Mouse (Mus musculus) G1E (cell line): Measurements from ENCODE around the gene Gm13271. TPM values are rescaled to one million over a fixed set of nuclear protein-coding genes. Genes with fewer than 3 reads are reported as not detected.
"Not testable (repeated sequence)": the region's sequence is repeated elsewhere in the genome, so short reads cannot be mapped to it uniquely, and the experiment has no call there.

Experiments used
- ATAC-seq: 2 replicates; pipeline ENCODE4 v1.8.0; 2016; ENCODE audit warnings: mild to moderate bottlenecking; ENCODE audit not compliant: insufficient number of reproducible peaks, poor library complexity, low FRiP score, severe bottlenecking; ENCODE audit errors: extremely low read depth
- DNase-seq: peaks from one replicate; pipeline ENCODE4 v3.0.0; 2012; ENCODE audit warnings: low spot score
- H3K27me3 ChIP-seq: 2 replicates; pipeline ENCODE4 v1.6.1; 2012; ENCODE audit warnings: mild to moderate bottlenecking, low read length, inconsistent platforms; ENCODE audit not compliant: insufficient read depth
- H3K36me3 ChIP-seq: replicated peaks from 2 replicates; pipeline ENCODE3; 2012; ENCODE audit warnings: mild to moderate bottlenecking, inconsistent platforms
- H3K4me1 ChIP-seq: 2 replicates; pipeline ENCODE4 v1.6.1; 2012; ENCODE audit warnings: low read depth, low read length, inconsistent platforms, mixed read lengths; ENCODE audit not compliant: insufficient read depth
- H3K4me3 ChIP-seq: 2 replicates; pipeline ENCODE4 v1.5.1; 2012; ENCODE audit warnings: low read depth, mild to moderate bottlenecking, inconsistent platforms, low read length, moderate library complexity, mixed read lengths
- H3K9me3 ChIP-seq: replicated peaks from 2 replicates; pipeline ENCODE4 v1.6.1; 2012; ENCODE audit warnings: inconsistent platforms
- polyA plus RNA-seq: library from polyadenylated mRNA; stranded (reverse); fragments of >175 nt; gene quantifications from 2 replicates; pipeline ENCODE4 v1.2.3, GENCODE M21; 2012
- total RNA-seq, 2 experiments: library from RNA; stranded (forward) in 1 of 2; stranded (reverse) in 1 of 2; fragments of 200-1000 nt in 1 of 2; fragments of >200 nt in 1 of 2; fragmentation: Nextera tagmentation in 1 of 2; gene quantifications; 2 replicates each; pipeline ENCODE4 v1.2.3; 2014 to 2017

Gene Gm13271
- total and polyA plus RNA-seq, 3 experiments, result not detected

DNA sequence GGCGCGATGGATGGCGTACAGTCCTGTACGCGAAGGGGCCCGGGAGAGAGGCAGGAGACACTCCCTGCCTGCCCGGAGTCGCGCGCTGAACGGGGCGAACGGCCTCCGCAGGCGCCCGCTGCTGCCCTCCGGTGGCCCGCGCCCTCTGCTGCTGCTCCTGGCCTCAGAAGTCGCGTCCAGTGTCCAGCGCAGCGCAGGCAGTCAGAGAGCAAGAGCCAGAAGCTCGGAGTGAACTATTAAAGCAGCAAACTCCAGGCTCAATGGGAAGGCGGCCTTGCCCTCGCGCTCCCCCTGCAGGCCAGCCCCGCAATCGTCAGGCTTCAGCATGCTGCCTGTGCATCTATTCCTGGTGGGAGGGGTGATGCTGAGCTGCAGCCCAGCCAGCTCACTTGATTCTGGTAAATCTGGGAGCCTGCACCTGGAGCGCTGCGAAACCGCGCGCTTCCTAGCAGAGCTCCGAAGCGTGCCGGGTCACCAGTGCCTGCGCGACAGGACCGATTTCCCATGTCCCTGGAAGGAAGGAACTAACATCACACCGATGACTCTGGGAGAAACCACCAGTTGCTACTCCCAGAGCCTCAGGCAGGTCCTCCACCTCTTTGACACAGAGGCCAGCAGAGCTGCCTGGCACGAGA is 8.8 kb downstream of the Gm13271 start:
- DNase-seq, result not testable (repeated sequence)

GRCm38 (mm10) chr4:88773534-88773933 is 18.9 kb downstream of the Gm13271 start, which contains the start of gene Gm13290:
TSS of gene Gm13290 (plus strand) at chr4:88773834.
- not testable (repeated sequence) for DNase-seq, ATAC-seq, H3K4me3 ChIP-seq

More for the DNA sequence above, 8.8 kb downstream of the Gm13271 start:
- H3K9me3 ChIP-seq, H3K4me1 ChIP-seq, H3K4me3 ChIP-seq, H3K36me3 ChIP-seq, H3K27me3 ChIP-seq, ATAC-seq: not testable (repeated sequence)

GRCm38 (mm10) chr4:88776622-88777021 is 22.0 kb downstream of the Gm13271 start, which contains the start of gene Gm13289:
TSS of gene Gm13289 (plus strand) at chr4:88776922.
- H3K9me3 ChIP-seq, DNase-seq, H3K27me3 ChIP-seq, H3K4me3 ChIP-seq, H3K36me3 ChIP-seq, ATAC-seq, H3K4me1 ChIP-seq: not testable (repeated sequence)

More at GRCm38 (mm10) chr4:88773534-88773933, 18.9 kb downstream of the Gm13271 start, which contains the start of gene Gm13290:
- H3K27me3 ChIP-seq, H3K9me3 ChIP-seq, H3K4me1 ChIP-seq, H3K36me3 ChIP-seq: not testable (repeated sequence)

- not testable (repeated sequence) for H3K4me1 ChIP-seq, H3K4me3 ChIP-seq, H3K9me3 ChIP-seq, H3K27me3 ChIP-seq, H3K36me3 ChIP-seq, ATAC-seq, DNase-seq
Measured at GRCm38 (mm10) chr4:88779550-88779949, 24.9 kb downstream of the Gm13271 start, which contains the start of gene Gm13272. TSS of gene Gm13272 (plus strand) at chr4:88779850.

DNA sequence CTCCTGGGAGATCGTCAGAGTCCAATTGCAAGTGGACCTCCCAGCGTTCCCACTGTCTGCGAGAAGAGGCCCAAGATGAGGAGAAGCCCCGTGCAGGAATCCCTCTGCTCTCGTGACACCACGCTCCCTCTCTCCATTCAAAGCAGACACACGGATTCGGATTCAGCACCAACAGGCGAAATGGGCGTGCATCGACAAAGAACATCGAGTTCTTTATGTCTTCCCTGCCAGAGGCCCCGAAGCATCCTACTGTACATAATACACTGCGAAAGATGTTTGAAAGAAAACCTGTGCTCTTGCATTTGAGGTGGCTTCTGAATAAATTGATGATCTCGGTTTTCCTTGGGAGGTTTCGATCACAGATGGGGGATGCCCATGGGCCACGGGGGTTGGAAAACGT is 25.7 kb downstream of the Gm13271 start:
- H3K4me3 ChIP-seq, ATAC-seq, H3K9me3 ChIP-seq, DNase-seq, H3K36me3 ChIP-seq, H3K27me3 ChIP-seq, H3K4me1 ChIP-seq: not testable (repeated sequence)

DNA sequence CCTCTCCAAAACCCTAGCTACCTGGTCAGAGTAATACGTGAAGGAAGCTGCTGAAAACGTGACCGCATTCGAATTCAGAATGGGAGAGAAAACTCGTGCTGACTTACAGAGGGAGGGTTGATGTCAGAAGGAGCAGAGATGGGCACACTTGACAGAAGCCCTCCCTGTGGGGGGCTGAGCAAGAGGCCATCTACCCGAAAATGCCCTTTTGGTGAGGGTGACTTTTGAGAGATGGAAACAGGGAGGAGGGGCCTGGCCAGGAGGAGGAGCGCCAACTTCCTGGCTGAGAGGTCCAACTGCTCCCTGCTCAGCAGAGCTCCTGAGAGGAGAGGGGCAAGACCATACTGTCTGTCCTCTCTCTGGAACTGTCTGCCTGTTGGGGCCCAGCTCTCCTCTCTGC is 27.2 kb downstream of the Gm13271 start, which contains the start of gene Ifnz:
Gene Ifnz (plus strand): TSS at position 301 of the 400 bp plus-strand sequence.
- not testable (repeated sequence) for H3K4me3 ChIP-seq, H3K36me3 ChIP-seq, H3K9me3 ChIP-seq, ATAC-seq, H3K27me3 ChIP-seq, DNase-seq, H3K4me1 ChIP-seq

DNA sequence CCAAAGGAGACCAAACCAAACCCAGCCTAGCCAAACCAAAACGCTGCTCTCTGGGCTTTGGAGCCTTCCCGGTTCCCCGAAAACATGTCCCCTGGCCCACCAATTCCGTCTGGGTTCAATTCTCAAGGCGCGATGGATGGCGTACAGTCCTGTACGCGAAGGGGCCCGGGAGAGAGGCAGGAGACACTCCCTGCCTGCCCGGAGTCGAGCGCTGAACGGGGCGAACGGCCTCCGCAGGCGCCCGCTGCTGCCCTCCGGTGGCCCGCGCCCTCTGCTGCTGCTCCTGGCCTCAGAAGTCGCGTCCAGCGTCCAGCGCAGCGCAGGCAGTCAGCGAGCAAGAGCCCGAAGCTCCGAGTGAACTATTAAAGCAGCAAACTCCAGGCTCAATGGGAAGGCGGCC is 27.7 kb downstream of the Gm13271 start:
- not testable (repeated sequence) for H3K36me3 ChIP-seq, DNase-seq, ATAC-seq, H3K27me3 ChIP-seq, H3K9me3 ChIP-seq, H3K4me3 ChIP-seq, H3K4me1 ChIP-seq

- H3K36me3 ChIP-seq, H3K9me3 ChIP-seq, H3K4me3 ChIP-seq, H3K27me3 ChIP-seq, DNase-seq, ATAC-seq, H3K4me1 ChIP-seq: not testable (repeated sequence)
Measured at GRCm38 (mm10) chr4:88785409-88785808, 30.7 kb downstream of the Gm13271 start, which contains the start of gene Gm13276. TSS of gene Gm13276 (plus strand) at chr4:88785709.

GRCm38 (mm10) chr4:88788402-88788801 is 33.7 kb downstream of the Gm13271 start, which contains the start of gene Gm13277:
TSS of gene Gm13277 (plus strand) at chr4:88788632.
- not testable (repeated sequence) for H3K9me3 ChIP-seq, DNase-seq, H3K36me3 ChIP-seq, H3K27me3 ChIP-seq, H3K4me1 ChIP-seq, H3K4me3 ChIP-seq, ATAC-seq

DNA sequence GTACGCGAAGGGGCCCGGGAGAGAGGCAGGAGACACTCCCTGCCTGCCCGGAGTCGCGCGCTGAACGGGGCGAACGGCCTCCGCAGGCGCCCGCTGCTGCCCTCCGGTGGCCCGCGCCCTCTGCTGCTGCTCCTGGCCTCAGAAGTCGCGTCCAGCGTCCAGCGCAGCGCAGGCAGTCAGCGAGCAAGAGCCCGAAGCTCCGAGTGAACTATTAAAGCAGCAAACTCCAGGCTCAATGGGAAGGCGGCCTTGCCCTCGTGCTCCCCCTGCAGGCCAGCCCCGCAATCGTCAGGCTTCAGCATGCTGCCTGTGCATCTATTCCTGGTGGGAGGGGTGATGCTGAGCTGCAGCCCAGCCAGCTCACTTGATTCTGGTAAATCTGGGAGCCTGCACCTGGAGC is 36.6 kb downstream of the Gm13271 start, which contains the start of gene Gm13278:
Gene Gm13278 (plus strand): TSS at position 301 of the 400 bp plus-strand sequence.
- H3K4me3 ChIP-seq, DNase-seq, H3K27me3 ChIP-seq, H3K36me3 ChIP-seq, ATAC-seq, H3K9me3 ChIP-seq, H3K4me1 ChIP-seq: not testable (repeated sequence)

DNA sequence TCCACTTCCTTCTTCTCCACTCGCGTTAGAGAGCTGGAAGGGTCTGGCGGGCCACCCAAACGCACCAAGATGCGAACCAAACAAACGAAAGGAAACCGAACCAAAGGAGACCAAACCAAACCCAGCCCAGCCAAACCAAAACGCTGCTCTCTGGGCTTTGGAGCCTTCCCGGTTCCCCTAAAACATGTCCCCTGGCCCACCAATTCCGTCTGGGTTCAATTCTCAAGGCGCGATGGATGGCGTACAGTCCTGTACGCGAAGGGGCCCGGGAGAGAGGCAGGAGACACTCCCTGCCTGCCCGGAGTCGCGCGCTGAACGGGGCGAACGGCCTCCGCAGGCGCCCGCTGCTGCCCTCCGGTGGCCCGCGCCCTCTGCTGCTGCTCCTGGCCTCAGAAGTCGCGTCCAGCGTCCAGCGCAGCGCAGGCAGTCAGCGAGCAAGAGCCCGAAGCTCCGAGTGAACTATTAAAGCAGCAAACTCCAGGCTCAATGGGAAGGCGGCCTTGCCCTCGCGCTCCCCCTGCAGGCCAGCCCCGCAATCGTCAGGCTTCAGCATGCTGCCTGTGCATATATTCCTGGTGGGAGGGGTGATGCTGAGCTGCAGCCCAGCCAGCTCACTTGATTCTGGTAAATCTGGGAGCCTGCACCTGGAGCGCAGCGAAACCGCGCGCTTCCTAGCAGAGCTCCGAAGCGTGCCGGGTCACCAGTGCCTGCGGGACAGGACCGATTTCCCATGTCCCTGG is 39.4 kb downstream of the Gm13271 start, which contains the start of gene Gm13275:
Gene Gm13275 (plus strand): TSS at position 552 of the 740 bp plus-strand sequence.
- H3K9me3 ChIP-seq, H3K36me3 ChIP-seq, H3K4me1 ChIP-seq, H3K4me3 ChIP-seq, DNase-seq, ATAC-seq, H3K27me3 ChIP-seq: not testable (repeated sequence)
